Mouse (Mus musculus): ENCODE results near the gene Pax9.

DNA sequence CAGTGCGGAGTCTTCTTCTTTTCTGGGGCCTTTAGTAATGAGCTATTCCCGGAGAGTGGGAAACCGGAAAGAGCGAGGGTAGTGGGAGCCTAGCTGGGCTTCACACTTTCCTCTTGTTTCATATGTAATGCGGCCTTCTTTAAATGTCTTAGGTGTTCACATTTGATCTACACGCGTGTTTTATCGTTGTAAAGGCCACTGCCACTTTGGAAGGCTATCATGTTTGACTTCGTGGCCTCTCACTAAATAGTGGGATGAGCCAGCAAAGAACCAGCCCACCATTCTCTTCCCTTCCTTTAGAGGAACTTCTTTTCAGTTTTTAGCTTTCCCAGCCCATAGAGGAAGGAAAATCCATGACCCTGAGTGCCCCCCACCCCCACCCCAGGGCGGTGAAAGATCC, 2.2 kb upstream of the Pax9 start:
- TF ChIP-seq CTCF (IDR thresholded peaks at IDR 0.05; ENCODE audit: low read depth, low read length) = no peak
- TF ChIP-seq POLR2A (IDR thresholded peaks at IDR 0.05; ENCODE audit: extremely low read depth, insufficient read depth, low read length) = no peak
